Mouse (Mus musculus): ENCODE results near the gene Tpbpb. TPM values are rescaled to one million over a fixed set of nuclear protein-coding genes. Genes with fewer than 3 reads are reported as not detected.

Tpbpb gene
- total and polyA plus RNA-seq, 2 experiments from 2014 or later: not detected

DNA sequence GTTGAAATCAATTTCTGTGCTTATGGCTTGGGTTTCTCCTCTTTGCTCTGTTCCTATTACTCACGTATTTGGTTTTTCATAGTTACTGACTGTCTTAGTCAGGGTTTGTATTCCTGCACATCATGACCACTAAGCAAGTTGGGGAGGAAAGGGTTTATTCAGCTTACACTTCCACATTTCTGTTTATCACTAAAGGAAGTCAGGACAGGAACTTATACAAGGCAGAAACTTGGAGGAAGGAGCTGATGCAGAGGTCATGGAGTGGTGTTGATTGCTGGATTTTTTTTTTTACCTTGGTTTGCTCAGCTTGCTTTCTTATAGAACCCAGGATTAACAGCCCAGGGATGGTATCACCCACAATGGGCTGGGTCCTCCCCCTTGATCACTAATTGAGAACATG lies 12.4 kb downstream of the Tpbpb start:
- no peak for TF ChIP-seq CTCF (IDR thresholded peaks at IDR 0.05; ENCODE audit: low read depth)
- no peaks in the 10 kb centered on the region for H3K27me3 ChIP-seq (ENCODE audit: insufficient read depth, low read length)

DNA sequence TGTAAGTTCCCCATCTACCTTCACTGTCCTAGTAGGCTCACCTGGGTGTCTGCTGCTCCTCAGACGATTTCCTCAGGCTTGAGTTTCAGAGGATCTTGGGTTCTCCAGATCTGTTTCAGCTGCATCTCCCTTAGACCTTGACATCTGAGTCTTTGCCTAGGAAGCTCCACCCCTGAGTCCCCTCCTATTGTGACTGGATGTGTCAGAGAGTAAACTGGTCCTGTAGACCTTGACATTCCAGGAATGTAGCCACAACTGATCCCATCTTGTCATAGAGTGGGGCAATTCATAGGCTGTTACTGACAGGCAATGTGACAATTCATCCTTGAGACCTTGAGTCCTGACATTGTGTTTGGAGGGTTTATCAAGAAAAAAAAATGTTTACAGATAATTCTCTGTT lies 40.4 kb downstream of the Tpbpb start, which contains the start of gene 4930486L24Rik:
4930486L24Rik (minus strand) TSS at position 195 of the 400 bp plus-strand sequence.
- Histone ChIP-seq H3K36me3 (ENCODE audit: insufficient read depth, low read length) (no peaks in the 10 kb centered on the region), H3K4me3 (ENCODE audit: low read length) (no peak within 1 kb of the TSS), H3K4me2 (ENCODE audit: low read depth, low read length) (no peak within 1 kb of the TSS), H3K9ac (replicated peaks; ENCODE audit: low read length) (no peak within 1 kb of the TSS), H3K9me3 (ENCODE audit: low read length) (no peaks in the 10 kb centered on the region), H3K4me1 (ENCODE audit: insufficient read depth, low read length) (no peaks in the 10 kb centered on the region), H3K27ac (no peak within 1 kb of the TSS), H3K27me3 (ENCODE audit: insufficient read depth, low read length) (no peaks in the 10 kb centered on the region)
- 63% methylated on average over 1 of the region's 1 CpGs for WGBS
- no peak for TF ChIP-seq CTCF (IDR thresholded peaks at IDR 0.05; ENCODE audit: low read depth)
- ATAC-seq (no peak), DNase-seq (ENCODE audit: low spot score) (no peak)

More for the DNA sequence above, 12.4 kb downstream of the Tpbpb start:
- no peak for DNase-seq (ENCODE audit: low spot score)
- Histone ChIP-seq H3K9me3 (ENCODE audit: low read length) (no peaks in the 10 kb centered on the region; the same call in 1 of the 2 replicates), H3K4me2 (ENCODE audit: low read depth, low read length) (no peak overlapping the region), H3K4me1 (ENCODE audit: insufficient read depth, low read length) (no peaks in the 10 kb centered on the region), H3K36me3 (ENCODE audit: insufficient read depth, low read length) (no peaks in the 10 kb centered on the region), H3K27ac (no peak overlapping the region), H3K4me3 (ENCODE audit: low read length) (no peak overlapping the region), H3K9ac (replicated peaks; ENCODE audit: low read length) (no peak overlapping the region)
- 94% methylated on average over 1 of the region's 1 CpGs for WGBS
- ATAC-seq: no peak

Other genes starting within 250 kb of the Tpbpb start
- gene BC051665, start 118.5 kb downstream of the Tpbpb start, total RNA-seq (2014; rRNA removed): not detected in 2 replicates
- not detected in 2 replicates for gene BC051665, start 118.5 kb downstream of the Tpbpb start, polyA plus RNA-seq (2015; fragmentation: Nextera tagmentation; extraction: Ambion mirVana)
- gene Ctsll3, start 102.0 kb downstream of the Tpbpb start, total RNA-seq (2014; rRNA removed): not detected in 2 replicates
- gene Ctsll3, start 102.0 kb downstream of the Tpbpb start, polyA plus RNA-seq (2015; fragmentation: Nextera tagmentation; extraction: Ambion mirVana): not detected in 2 replicates
- gene 4930486L24Rik, start 40.4 kb downstream of the Tpbpb start, total RNA-seq (2014; rRNA removed): 0.68 TPM in 1 of 2 replicates, not detected in the other
- gene 4930486L24Rik, start 40.4 kb downstream of the Tpbpb start, polyA plus RNA-seq (2015; fragmentation: Nextera tagmentation; extraction: Ambion mirVana): 0.14 TPM in 1 of 2 replicates, not detected in the other
- gene Gm49392, start 8.0 kb downstream of the Tpbpb start, total RNA-seq (2014; rRNA removed): not detected in 2 replicates
- 0.33 TPM in 1 of 2 replicates, not detected in the other for gene Gm49392, start 8.0 kb downstream of the Tpbpb start, polyA plus RNA-seq (2015; fragmentation: Nextera tagmentation; extraction: Ambion mirVana)
- 0.84 and 4.3 TPM in 2 replicates for gene Ctla2b, start 7.4 kb downstream of the Tpbpb start, total RNA-seq (2014; rRNA removed)
- gene Ctla2b, start 7.4 kb downstream of the Tpbpb start, polyA plus RNA-seq (2015; fragmentation: Nextera tagmentation; extraction: Ambion mirVana): 0.86 and 1.3 TPM in 2 replicates
- gene Gm49393, start 30.7 kb upstream of the Tpbpb start, total RNA-seq (2014; rRNA removed): not detected in 2 replicates
- not detected in 2 replicates for gene Gm49393, start 30.7 kb upstream of the Tpbpb start, polyA plus RNA-seq (2015; fragmentation: Nextera tagmentation; extraction: Ambion mirVana)
- 4.1 TPM in 1 of 2 replicates, not detected in the other for gene Gm49391, start 31.7 kb upstream of the Tpbpb start, total RNA-seq (2014; rRNA removed)
- gene Gm49391, start 31.7 kb upstream of the Tpbpb start, polyA plus RNA-seq (2015; fragmentation: Nextera tagmentation; extraction: Ambion mirVana): 0.88 TPM in 2 replicates
- 4.3 and 15.3 TPM in 2 replicates for gene Ctla2a, start 31.7 kb upstream of the Tpbpb start, total RNA-seq (2014; rRNA removed)
- gene Ctla2a, start 31.7 kb upstream of the Tpbpb start, polyA plus RNA-seq (2015; fragmentation: Nextera tagmentation; extraction: Ambion mirVana): 38.0 and 40.2 TPM in 2 replicates
- gene Tpbpa, start 37.1 kb upstream of the Tpbpb start, total RNA-seq (2014; rRNA removed): not detected in 2 replicates
- gene Tpbpa, start 37.1 kb upstream of the Tpbpb start, polyA plus RNA-seq (2015; fragmentation: Nextera tagmentation; extraction: Ambion mirVana): not detected in 2 replicates
- gene Ctsj, start 101.1 kb upstream of the Tpbpb start, total RNA-seq (2014; rRNA removed): not detected in 2 replicates
- gene Ctsj, start 101.1 kb upstream of the Tpbpb start, polyA plus RNA-seq (2015; fragmentation: Nextera tagmentation; extraction: Ambion mirVana): not detected in 2 replicates
- not detected in 2 replicates for gene Ctsq, start 135.8 kb upstream of the Tpbpb start, total RNA-seq (2014; rRNA removed)
- gene Ctsq, start 135.8 kb upstream of the Tpbpb start, polyA plus RNA-seq (2015; fragmentation: Nextera tagmentation; extraction: Ambion mirVana): not detected in 2 replicates